Mouse (Mus musculus) forebrain, postnatal 0 days (tissue): ENCODE data around the gene Rpl19. TPM values are rescaled to one million over a fixed set of nuclear protein-coding genes. Genes with fewer than 3 reads are reported as not detected.

Experiments
- ATAC-seq: fragments of 200-750 bp; cut with Nextera tagmentation; 2 replicates; pipeline ENCODE4 v1.8.0; 2017; ENCODE audit warnings: mild to moderate bottlenecking, moderate library complexity
- DNase-seq: peaks from one replicate; pipeline ENCODE4 v3.0.0-alpha.2; 2015
- H3K27ac ChIP-seq: fragments of 300-500 bp; sonication (generic); 2 replicates; pipeline ENCODE4 v1.5.1; 2014; ENCODE audit warnings: low read depth, mild to moderate bottlenecking, antibody characterized with exemption, low read length, moderate library complexity, mixed read lengths
- H3K27me3 ChIP-seq: fragments of 300-500 bp; sonication (generic); 2 replicates; pipeline ENCODE4 v1.6.1; 2014; ENCODE audit warnings: mild to moderate bottlenecking, low read length, mixed read lengths; ENCODE audit not compliant: insufficient read depth
- H3K36me3 ChIP-seq: fragments of 300-500 bp; sonication (generic); 2 replicates; pipeline ENCODE4 v1.6.1; 2014; ENCODE audit warnings: mild to moderate bottlenecking, moderate library complexity; ENCODE audit not compliant: insufficient read depth
- H3K4me1 ChIP-seq: fragments of 300-500 bp; sonication (generic); 2 replicates; pipeline ENCODE4 v1.6.1; 2014; ENCODE audit warnings: antibody characterized with exemption; ENCODE audit not compliant: insufficient read depth
- H3K4me2 ChIP-seq: fragments of 300-500 bp; sonication (generic); 2 replicates; pipeline ENCODE4 v1.6.1; 2014; ENCODE audit warnings: low read depth, mild to moderate bottlenecking, moderate library complexity
- H3K4me3 ChIP-seq: fragments of 300-500 bp; sonication (generic); 2 replicates; pipeline ENCODE4 v1.5.1; 2014; ENCODE audit warnings: low read depth, low read length, mixed read lengths
- H3K9ac ChIP-seq: fragments of 300-500 bp; sonication (generic); 2 replicates; pipeline ENCODE4 v1.6.1; 2014; ENCODE audit warnings: mild to moderate bottlenecking
- H3K9me3 ChIP-seq: fragments of 300-500 bp; sonication (generic); 2 replicates; pipeline ENCODE4 v1.6.1; 2016; ENCODE audit warnings: low read length
- CTCF ChIP-seq: sonication (generic); IDR thresholded peaks from 2 replicates; pipeline ENCODE4 v1.5.1; 2016; ENCODE audit warnings: antibody characterized with exemption, control low read depth, low read depth
- WGBS: fragments of 180-500 bp; shearing (Covaris S2); extraction: QIAGEN DNeasy Blood & Tissue Kit; methylation state at CpG from one replicate; pipeline ENCODE4 v1.1.7; 2014; 5-methylcytosine and 5-hydroxymethylcytosine counted together
- polyA plus RNA-seq: library from polyadenylated mRNA; unstranded; fragments of >200 nt; fragmentation: Nextera tagmentation; extraction: Ambion mirVana; gene quantifications from 2 replicates; pipeline ENCODE4 v1.2.1, GENCODE M21; 2015
- total RNA-seq: library from RNA; depleted of rRNA; stranded (reverse); fragments of >200 nt; gene quantifications from 2 replicates; pipeline ENCODE4 v1.2.3, GENCODE M21; 2014

The Rpl19 gene
- total and polyA plus RNA-seq, 2 experiments from 2014 or later = 687 to 793 TPM

DNA sequence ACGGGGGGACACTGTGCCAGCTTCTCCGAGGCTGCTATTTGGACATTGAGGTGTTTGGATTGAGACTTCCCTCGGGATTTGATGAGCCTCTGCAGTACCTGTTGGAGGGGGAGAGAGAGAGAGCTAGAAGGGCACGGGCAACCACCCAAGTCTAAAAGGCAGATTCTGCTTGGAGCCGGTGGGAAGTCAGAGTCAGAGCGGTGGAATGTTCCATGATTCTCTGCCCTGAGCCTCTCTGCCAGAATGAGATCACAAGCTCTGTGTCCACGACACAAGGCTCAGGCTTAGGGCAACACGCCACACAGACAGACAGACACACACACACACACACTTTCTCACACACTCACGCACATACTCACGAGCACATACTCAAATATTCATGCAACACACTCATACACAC lies 20.8 kb upstream of the Rpl19 start:
- Histone ChIP-seq H3K4me2 (no peak overlapping the region), H3K36me3 (peaks cover 79% of the 10 kb centered on the region), H3K9ac (no peak overlapping the region), H3K4me3 (no peak overlapping the region), H3K27me3 (no peaks in the 10 kb centered on the region), H3K4me1 (no peaks in the 10 kb centered on the region), H3K27ac (no peak overlapping the region), H3K9me3 (no peaks in the 10 kb centered on the region)
- ATAC-seq (no peak), DNase-seq (no peak)
- no peak for TF ChIP-seq CTCF
- 83% methylated on average over 10 of the region's 10 CpGs for WGBS

DNA sequence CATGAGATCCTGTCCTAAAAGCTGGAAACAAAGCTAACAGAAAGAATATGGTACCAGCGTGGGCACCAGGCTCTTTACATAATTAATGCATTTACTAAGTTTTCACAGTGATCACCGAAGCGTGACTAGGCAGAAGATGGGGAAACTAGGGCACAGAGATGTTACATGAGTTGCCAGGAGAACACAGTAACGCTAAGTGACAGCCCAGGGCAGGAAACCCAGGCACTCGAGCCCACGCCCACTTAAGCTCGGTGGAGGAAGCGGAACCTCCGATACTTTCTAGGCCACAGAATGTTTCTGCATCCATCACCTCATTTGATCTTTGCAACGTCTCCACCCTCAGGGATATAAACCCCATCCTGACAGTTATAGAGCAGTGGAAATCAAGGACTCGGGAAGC lies 18.4 kb upstream of the Rpl19 start:
- no peak for TF ChIP-seq CTCF
- 85% methylated on average over 11 of the region's 11 CpGs for WGBS
- Histone ChIP-seq H3K9ac (no peak overlapping the region), H3K9me3 (no peaks in the 10 kb centered on the region), H3K4me2 (no peak overlapping the region), H3K27ac (no peak overlapping the region), H3K4me1 (no peaks in the 10 kb centered on the region), H3K36me3 (peaks cover 80% of the 10 kb centered on the region), H3K4me3 (no peak overlapping the region), H3K27me3 (no peaks in the 10 kb centered on the region)
- no peak for ATAC-seq
- DNase-seq = no peak

DNA sequence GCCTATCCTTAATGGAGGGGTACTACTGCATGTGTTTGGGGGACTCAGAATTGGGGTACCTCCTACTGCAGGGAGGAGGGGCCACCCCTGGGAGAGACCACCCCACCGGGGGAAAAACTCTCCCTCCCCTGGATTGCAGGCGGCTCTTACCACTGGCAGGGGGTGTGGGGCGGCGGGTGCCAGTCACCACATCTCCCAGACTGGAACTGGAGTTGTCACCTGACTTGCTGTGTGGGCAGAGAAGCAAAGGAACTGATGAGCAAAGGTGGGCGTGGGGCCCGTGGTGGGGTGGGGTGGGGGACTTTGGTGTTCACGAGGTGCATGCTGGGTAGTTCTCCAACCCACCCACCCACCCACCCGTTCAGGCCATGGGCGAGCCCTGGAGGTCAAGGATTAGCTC lies 14.8 kb upstream of the Rpl19 start:
- no peaks in the 10 kb centered on the region for H3K4me1 ChIP-seq
- no peak overlapping the region for H3K27ac ChIP-seq
- no peak for TF ChIP-seq CTCF
- no peak overlapping the region for H3K9ac ChIP-seq
- no peak overlapping the region for H3K4me2 ChIP-seq
- no peak for ATAC-seq
- peaks cover 82% of the 10 kb centered on the region for H3K36me3 ChIP-seq
- no peaks in the 10 kb centered on the region for H3K9me3 ChIP-seq
- H3K27me3 ChIP-seq = no peaks in the 10 kb centered on the region
- 83% methylated on average over 9 of the region's 9 CpGs for WGBS
- no peak for DNase-seq
- H3K4me3 ChIP-seq = no peak overlapping the region

DNA sequence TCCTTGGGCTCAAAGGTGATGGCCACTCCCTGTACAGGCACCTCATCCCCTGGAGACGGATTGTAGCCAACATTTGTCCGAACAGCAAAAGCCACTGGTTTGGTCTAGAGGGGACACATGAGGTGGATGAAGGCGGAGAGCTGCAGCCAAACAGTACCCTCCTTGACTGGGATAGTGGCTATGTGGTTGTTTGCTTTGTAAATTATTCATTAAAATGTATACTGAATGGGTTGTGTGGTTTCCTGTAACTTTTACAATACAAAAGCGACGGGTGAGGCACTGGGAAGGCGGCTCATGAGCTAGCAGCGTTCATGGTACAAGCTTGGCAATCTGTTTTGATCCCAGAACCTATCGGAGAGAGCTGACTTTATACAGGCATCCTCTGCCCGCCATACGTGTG lies 13.7 kb upstream of the Rpl19 start:
- H3K27ac ChIP-seq = no peak overlapping the region
- H3K4me2 ChIP-seq = no peak overlapping the region
- no peak overlapping the region for H3K4me3 ChIP-seq
- TF ChIP-seq CTCF = no peak
- H3K4me1 ChIP-seq = no peaks in the 10 kb centered on the region
- DNase-seq (no peak), ATAC-seq (no peak)
- H3K9me3 ChIP-seq = no peaks in the 10 kb centered on the region
- no peaks in the 10 kb centered on the region for H3K27me3 ChIP-seq
- 86% methylated on average over 10 of the region's 10 CpGs for WGBS
- H3K9ac ChIP-seq = no peak overlapping the region
- H3K36me3 ChIP-seq = peaks cover 81% of the 10 kb centered on the region

DNA sequence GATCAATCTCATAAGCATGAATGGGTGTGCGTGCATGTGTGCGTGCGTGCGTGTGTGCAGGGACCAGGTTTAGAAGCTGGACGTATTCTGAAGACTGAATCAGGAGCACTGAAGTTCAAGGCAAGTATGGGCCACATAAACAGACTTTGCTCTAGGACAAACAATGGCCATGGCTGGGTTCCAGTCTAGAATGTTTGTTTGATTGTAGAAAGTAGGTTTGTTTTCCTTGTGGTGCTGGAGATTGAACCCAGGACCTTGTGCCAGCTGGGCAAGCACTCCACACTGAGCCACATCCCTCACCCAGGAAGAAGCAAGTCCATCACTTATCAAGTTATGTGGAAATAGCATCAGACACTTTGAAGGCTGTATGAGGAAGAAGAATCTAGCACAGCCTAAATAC lies 10.3 kb upstream of the Rpl19 start:
- Histone ChIP-seq H3K36me3 (peaks cover 54% of the 10 kb centered on the region), H3K9me3 (no peaks in the 10 kb centered on the region), H3K4me1 (peaks cover 16% of the 10 kb centered on the region), H3K27me3 (no peaks in the 10 kb centered on the region), H3K4me2 (no peak overlapping the region), H3K27ac (no peak overlapping the region), H3K9ac (no peak overlapping the region), H3K4me3 (no peak overlapping the region)
- ATAC-seq (no peak), DNase-seq (no peak)
- 95% methylated on average over 5 of the region's 5 CpGs for WGBS
- no peak for TF ChIP-seq CTCF

DNA sequence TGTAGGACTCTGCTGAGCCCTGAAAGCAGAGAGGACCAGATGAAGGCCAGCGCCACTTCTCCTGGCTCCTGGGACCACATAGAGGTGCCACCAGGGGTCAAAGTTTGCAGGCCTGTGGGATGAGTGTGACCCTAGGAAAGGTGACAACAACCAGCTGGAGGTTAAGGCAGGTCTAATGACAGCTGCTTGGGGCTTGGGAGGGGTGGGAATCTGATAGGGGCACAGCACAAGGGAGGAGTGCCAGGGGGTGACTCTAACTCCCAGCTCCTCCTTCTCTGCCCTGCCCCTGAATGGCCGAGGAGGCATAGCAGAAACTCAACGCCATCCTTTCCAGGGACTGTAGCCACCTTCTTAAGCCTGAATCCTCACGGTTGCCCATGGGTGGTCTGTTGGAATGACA lies 9.7 kb upstream of the Rpl19 start:
- H3K4me1 ChIP-seq = peaks cover 20% of the 10 kb centered on the region
- WGBS = 81% methylated on average over 4 of the region's 4 CpGs
- H3K4me3 ChIP-seq = no peak overlapping the region
- no peak for DNase-seq
- no peak overlapping the region for H3K4me2 ChIP-seq
- no peak for TF ChIP-seq CTCF
- H3K27me3 ChIP-seq = no peaks in the 10 kb centered on the region
- no peak for ATAC-seq
- no peak overlapping the region for H3K9ac ChIP-seq
- no peaks in the 10 kb centered on the region for H3K9me3 ChIP-seq
- peaks cover 49% of the 10 kb centered on the region for H3K36me3 ChIP-seq
- no peak overlapping the region for H3K27ac ChIP-seq

DNA sequence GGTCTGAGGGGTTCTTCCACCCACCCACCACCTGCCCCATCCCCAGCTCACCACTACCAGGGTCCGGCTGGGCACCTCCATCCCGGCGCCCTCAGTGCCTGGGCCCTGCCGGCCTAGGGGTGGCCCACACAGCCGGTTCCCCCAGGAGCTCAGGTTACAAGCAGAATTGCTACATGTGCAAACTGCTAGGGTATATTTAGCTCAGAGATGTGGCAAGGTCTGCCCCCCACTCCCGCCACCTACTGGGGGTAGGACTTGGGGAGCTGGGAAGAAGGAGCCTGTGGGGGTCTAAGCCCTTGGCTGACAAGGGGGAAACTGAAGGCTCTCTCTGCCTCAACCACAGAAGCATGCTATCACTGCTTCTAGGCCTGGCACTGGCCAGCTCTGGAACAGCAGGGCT lies 8.3 kb upstream of the Rpl19 start:
- H3K36me3 ChIP-seq = peaks cover 41% of the 10 kb centered on the region

More for the DNA sequence above, 8.3 kb upstream of the Rpl19 start:
- Histone ChIP-seq H3K4me3 (no peak overlapping the region), H3K4me2 (no peak overlapping the region), H3K9ac (no peak overlapping the region), H3K9me3 (no peaks in the 10 kb centered on the region), H3K4me1 (peaks cover 22% of the 10 kb centered on the region), H3K27ac (no peak overlapping the region), H3K27me3 (no peaks in the 10 kb centered on the region)
- no peak for ATAC-seq
- no peak for DNase-seq
- no peak for TF ChIP-seq CTCF
- WGBS = 77% methylated on average over 6 of the region's 6 CpGs
